10 mouse cellular contexts compared by ENCODE assay signal in genomic region chr16:91804831-91805230, GRCm38 (mm10).
DNase-seq lines count a peak whose midpoint lies in the region; ATAC-seq and TF ChIP-seq lines count a peak whose summit lies in the region.
"Had no signal": no experiment of that assay in that cellular context is flagged by ENCODE, and none has a peak within 500 bp of the region (broad histone marks: within the 10 kb centered on the region; RNA-seq: fewer than 3 reads in every experiment).

No protein-coding gene starts in this region.

- peak; percentile 59 for DNase-seq in lung, postnatal 10 days
- DNase-seq in lung, postnatal 25 days (ENCODE audit: low spot score) = no peak
- peak; percentile 38 to 41 for DNase-seq in cerebellum, postnatal 25 days
- peak; percentile 36 to 67 for DNase-seq in heart, adult 9 months (ENCODE audit: low spot score in 2 of 2)
- no peak for DNase-seq in liver, postnatal 0 days
- no peak for DNase-seq in frontal cortex, postnatal 10 days (ENCODE audit: low spot score in 2 of 2)
- DNase-seq in midbrain, embryonic 10.5 days (ENCODE audit: low spot score) = no peak
- DNase-seq: kidney, adult 9 months; retina, postnatal 1 day had no signal

- peaks cover 39% of the 10 kb centered on the region for H3K36me3 ChIP-seq in liver, postnatal 0 days (replicated peaks; ENCODE audit: insufficient read depth, low read length)
- H3K36me3 ChIP-seq in midbrain, embryonic 10.5 days = peaks cover 86% of the 10 kb centered on the region

- no peaks in the 10 kb centered on the region for H3K27me3 ChIP-seq in liver, postnatal 0 days (ENCODE audit: insufficient read depth, low read length)
- H3K27me3 ChIP-seq in midbrain, embryonic 10.5 days (ENCODE audit: low read depth, poor library complexity, severe bottlenecking) = no peaks in the 10 kb centered on the region

- peak overlapping the region; percentile 52 for H3K4me3 ChIP-seq in liver, postnatal 0 days (ENCODE audit: low read depth, low read length)
- H3K4me3 ChIP-seq in midbrain, embryonic 10.5 days = no peak overlapping the region

- peak; percentile 63 for ATAC-seq in liver, postnatal 0 days
- no peak; the same call in 1 of the 2 replicates for ATAC-seq in megakaryocyte progenitor cell, adult 5-6 weeks (replicated peaks; ENCODE audit: poor library complexity)

- 54% methylated on average over 5 of the region's 5 CpGs for WGBS in liver, postnatal 0 days (ENCODE audit: insufficient replicate concordance)
- 68% methylated on average over 5 of the region's 5 CpGs for WGBS in midbrain, embryonic 10.5 days

- H3K27ac ChIP-seq in liver, postnatal 0 days (ENCODE audit: low read depth) = peak overlapping the region; percentile 93
- no peak overlapping the region for H3K27ac ChIP-seq in midbrain, embryonic 10.5 days (replicated peaks)

- no peaks in the 10 kb centered on the region for H3K9me3 ChIP-seq in liver, postnatal 0 days (ENCODE audit: low read length)
- no peaks in the 10 kb centered on the region for H3K9me3 ChIP-seq in midbrain, embryonic 10.5 days (replicated peaks)

- peaks cover 2% of the 10 kb centered on the region; the same call in 1 of the 2 replicates for H3K4me1 ChIP-seq in liver, postnatal 0 days (ENCODE audit: insufficient read depth)
- H3K4me1 ChIP-seq in midbrain, embryonic 10.5 days = no peaks in the 10 kb centered on the region

- no peak for TF ChIP-seq EP300 in liver, postnatal 0 days (IDR thresholded peaks at IDR 0.05; ENCODE audit: low read depth)

- peak overlapping the region; percentile 72 for H3K9ac ChIP-seq in liver, postnatal 0 days (replicated peaks)

- H3K4me2 ChIP-seq in liver, postnatal 0 days (ENCODE audit: low read depth, low read length) = peak overlapping the region; percentile 58

- TF ChIP-seq CTCF in liver, postnatal 0 days (IDR thresholded peaks at IDR 0.05; ENCODE audit: low read depth) = no peak

Comparison
In these comparisons a context has a peak if more than half of its experiments do, and no peak if none do; other contexts are left out.
1. DNase-seq: peak in lung, postnatal 10 days (single experiment), cerebellum, postnatal 25 days (2 of 2) and heart, adult 9 months (2 of 2); none in lung, postnatal 25 days (single experiment), liver, postnatal 0 days (single experiment), frontal cortex, postnatal 10 days (0 of 2) and midbrain, embryonic 10.5 days (single experiment).